Mouse (Mus musculus): ENCODE results near the gene Cfap221.

DNA sequence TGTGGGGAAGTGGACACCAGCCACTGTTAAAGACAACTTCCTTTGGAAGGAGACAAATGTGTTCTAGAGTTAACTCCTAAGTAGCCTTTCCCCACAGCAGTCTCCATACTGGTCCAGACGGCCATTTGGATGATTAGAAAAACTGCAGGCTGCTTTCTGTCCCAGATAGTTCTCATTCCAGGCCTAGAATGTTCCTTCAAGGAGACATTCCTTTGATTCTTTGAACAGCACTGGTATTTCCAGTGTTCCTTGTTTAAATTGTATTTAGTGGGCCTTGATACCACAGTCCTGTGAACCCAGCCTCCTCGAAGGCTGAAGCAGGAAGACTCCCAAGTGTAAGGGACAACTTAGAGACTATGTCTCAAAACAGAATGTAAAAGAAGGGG, 36.4 kb upstream of the Cfap221 start:
- TF ChIP-seq GATA1 (IDR thresholded peaks at IDR 0.05; ENCODE audit: low read length) (no peak), TAL1 (IDR thresholded peaks at IDR 0.05; ENCODE audit: low read length) (no peak)

Data from erythroblast, embryonic 14.5 days (primary cell).